Mouse (Mus musculus) v-Abl transformed pro-B cells (cell line): ENCODE data around the gene Chga.

Source experiments
- in situ Hi-C, 2 experiments: fragments of 400-800 bp; cut with MboI; formaldehyde crosslinking; loops; one replicate each; pipeline ENCODE4 v1.15.1; 2025; ENCODE audit not compliant: unreplicated experiment in 2 of 2

The Chga gene

DNA sequence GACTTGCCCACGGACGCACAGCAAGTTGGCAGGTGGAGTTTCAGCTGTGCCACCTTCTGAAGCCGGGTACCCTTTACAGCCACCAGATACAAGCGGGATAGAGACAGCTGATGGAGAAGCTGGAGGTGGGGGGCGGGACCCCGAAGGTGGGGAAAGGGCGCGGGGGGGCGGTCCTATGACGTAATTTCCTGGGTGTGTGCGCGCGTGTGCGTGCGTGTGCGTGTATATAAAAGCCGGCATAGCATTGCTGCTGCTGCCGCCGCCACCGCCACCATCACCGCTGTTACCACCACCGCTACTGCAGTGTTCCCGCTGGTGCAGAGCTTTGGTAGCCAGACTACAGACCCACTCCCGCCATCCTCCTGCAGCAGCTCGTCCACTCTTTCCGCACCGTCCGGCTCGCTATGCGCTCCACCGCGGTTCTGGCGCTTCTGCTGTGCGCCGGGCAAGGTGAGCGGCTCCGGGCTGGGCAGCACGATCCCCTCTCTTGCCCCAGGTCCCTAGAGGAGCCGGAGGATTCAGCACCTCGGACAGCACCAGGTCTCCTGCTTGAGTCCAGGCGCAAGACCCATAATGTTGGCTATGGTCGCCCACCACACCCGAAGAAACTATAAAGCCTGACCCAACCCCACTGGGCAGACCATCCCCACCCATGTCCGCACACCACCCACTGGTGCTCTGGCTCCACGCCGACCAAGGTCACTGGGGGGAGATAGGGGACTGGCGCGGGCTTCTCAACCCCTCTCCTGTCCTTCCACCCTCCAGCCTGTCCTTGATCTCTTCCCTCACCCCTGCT is at the start of gene Chga:
Chga (plus strand) TSS at position 249 of the 796 bp plus-strand sequence.
- in situ Hi-C loops = no loop called here

DNA sequence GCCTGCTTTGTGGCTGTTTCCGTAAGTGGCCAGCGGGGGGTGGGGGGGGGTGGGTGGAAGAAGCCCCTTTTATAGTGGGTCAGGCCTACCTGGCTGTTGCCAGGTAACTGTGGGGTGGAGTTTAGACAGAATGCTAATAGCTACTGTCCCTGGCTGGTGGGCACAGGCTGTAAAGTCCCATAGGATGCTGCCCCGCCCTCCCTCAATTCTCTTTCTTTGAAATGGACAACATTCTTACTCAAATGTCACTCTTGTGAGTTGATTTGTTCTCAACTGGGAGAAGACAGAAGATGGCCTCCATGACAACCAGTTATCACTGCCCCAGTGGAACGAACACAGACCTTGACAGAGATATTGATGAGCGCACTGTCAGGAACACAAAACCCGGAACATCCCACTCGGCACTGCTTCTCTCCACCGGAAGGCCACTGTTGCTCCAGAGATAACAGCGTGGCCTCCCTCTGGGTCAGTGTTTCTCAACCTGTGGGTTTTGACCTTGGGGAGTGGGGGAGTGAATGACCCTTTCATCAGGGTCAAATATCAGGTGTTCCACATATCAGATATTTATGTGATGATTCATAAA is 49.5 kb upstream of the Chga start:
- in situ Hi-C loops = loop anchor here (25.0 kb wide), 2 partner anchors 557 to 807 kb away; partner anchors contain the start of gene Fam181a (in 1 of the 2)

GRCm38 (mm10) chr12:102505949-102506348 is 48.8 kb upstream of the Chga start:
- in situ Hi-C loops = loop anchor here (25.0 kb wide), 2 partner anchors 556 to 806 kb away; partner anchors contain the start of gene Fam181a (in 1 of the 2)

DNA sequence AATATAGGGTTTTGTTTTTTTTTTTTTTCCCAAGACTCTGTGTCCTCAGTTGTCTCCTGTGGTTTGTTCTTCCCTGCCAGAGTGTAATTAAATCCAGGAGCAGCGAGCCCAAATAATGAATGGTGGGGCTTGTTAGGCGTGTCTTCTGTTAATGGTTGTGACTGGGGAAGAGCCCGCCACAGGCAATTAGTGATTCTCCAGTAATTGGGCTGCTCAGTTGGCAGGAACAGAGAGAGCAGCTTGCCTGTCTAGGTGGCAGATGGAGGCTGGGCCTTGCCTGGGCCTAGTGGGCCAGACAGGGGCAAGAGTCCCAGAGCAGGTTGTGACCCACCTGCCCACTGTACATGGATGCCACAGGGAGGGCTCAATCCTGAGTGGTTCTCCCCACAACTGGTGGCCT is 43.4 kb upstream of the Chga start:
- in situ Hi-C loops = loop anchor here (25.0 kb wide), 2 partner anchors 551 to 801 kb away; partner anchors contain the start of gene Fam181a (in 1 of the 2)

- in situ Hi-C loops = loop anchor here (25.0 kb wide), 2 partner anchors 548 to 798 kb away; partner anchors contain the start of gene Fam181a (in 1 of the 2)
These were observed 40.6 kb upstream of the Chga start for GRCm38 (mm10) chr12:102514151-102514550.

- in situ Hi-C loops = loop anchor here (25.0 kb wide), 2 partner anchors 548 to 798 kb away; partner anchors contain the start of gene Fam181a (in 1 of the 2)
These were observed 40.0 kb upstream of the Chga start for GRCm38 (mm10) chr12:102514751-102515150.

DNA sequence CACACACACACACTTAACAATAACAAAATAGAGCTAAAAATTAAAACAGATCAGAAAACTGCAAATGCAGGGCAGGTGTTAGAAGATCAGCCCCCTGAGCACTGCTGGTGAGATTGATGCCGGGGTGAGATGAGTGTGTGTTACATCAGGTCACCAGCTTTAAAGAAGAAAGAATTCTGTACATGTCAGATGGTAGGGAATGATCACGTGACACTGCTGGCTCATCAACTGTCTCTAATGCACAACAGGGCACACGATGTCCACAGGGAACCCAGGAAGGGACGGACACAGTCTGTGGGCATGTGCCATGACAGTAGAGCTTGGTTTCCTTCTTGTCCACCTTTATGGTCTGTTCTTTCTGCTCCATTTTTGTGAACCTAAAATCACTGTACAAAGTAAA is 38.6 kb upstream of the Chga start:
- in situ Hi-C loops = loop anchor here (25.0 kb wide), 2 partner anchors 546 to 796 kb away; partner anchors contain the start of gene Fam181a (in 1 of the 2)

GRCm38 (mm10) chr12:102517647-102518046 is 37.1 kb upstream of the Chga start:
- in situ Hi-C loops = loop anchor here (25.0 kb wide), 2 partner anchors 545 to 795 kb away; partner anchors contain the start of gene Fam181a (in 1 of the 2)

GRCm38 (mm10) chr12:102519929-102520720 is 34.6 kb upstream of the Chga start:
- in situ Hi-C loops = loop anchor here (5.0 to 25.0 kb wide), 4 partner anchors 207 to 792 kb away; partner anchors contain the start of gene Fam181a (in 1 of the 2)

DNA sequence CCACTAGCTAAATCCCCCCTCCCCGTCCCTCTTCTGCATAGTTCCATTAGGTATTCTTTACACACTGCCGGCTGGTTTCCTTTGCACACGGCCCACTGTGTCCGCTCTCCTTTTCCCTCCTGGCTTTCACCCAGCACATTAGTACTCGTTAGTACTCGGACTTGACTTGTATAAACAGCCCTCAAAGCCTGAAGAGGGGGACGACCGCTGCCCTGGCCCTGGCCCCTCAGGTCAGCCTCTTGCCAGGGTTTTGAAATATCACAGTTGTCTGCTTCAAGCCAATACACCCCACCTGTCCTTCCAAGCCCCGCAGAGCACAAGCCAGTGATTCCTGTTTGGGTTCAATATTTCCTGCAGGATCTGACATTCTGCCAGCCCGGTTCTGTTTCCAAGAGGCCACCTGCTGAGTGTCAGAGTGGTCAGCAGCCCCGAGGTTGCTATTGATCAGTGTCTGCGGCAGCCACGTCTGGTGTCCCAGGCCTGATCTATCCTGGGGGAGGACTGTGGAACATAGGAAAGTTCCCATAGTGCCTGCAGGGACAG is 32.9 kb upstream of the Chga start:
- in situ Hi-C loops = loop anchor here (5.0 to 25.0 kb wide), 4 partner anchors 205 to 790 kb away; partner anchors contain the start of gene Fam181a (in 1 of the 2)

GRCm38 (mm10) chr12:102524216-102524615 is 30.6 kb upstream of the Chga start:
- in situ Hi-C loops = loop anchor here (5.0 to 25.0 kb wide), 4 partner anchors 203 to 788 kb away; partner anchors contain the start of gene Fam181a (in 1 of the 2)

GRCm38 (mm10) chr12:102524760-102525159 is 30.0 kb upstream of the Chga start:
- in situ Hi-C loops = loop anchor here (5.0 to 25.0 kb wide), 7 partner anchors 53 to 788 kb away; partner anchors contain the start of gene Fam181a (in 1 of the 2)

DNA sequence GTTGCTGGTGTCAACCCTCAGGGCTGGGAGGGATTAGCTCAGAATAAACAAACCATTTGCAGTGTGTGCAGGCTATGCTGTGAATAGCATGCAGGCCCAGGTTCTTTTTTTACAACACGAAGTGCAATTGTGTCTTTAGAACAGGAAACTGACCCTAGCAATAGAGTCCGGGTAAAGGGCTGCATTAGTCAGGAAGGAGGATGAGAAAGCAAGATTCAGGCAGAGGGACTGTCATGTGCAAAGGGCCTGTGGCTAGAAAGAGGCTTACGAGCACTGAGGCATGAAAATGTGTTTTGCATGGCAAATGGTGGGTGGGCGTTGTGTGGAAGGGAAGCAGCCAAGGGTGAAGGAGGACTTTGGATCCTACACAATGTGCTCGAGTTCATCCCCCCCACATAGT is 26.8 kb upstream of the Chga start:
- in situ Hi-C loops = loop anchor here (5.0 to 10.0 kb wide), 4 partner anchors 49 to 537 kb away; no protein-coding TSS in a partner anchor

DNA sequence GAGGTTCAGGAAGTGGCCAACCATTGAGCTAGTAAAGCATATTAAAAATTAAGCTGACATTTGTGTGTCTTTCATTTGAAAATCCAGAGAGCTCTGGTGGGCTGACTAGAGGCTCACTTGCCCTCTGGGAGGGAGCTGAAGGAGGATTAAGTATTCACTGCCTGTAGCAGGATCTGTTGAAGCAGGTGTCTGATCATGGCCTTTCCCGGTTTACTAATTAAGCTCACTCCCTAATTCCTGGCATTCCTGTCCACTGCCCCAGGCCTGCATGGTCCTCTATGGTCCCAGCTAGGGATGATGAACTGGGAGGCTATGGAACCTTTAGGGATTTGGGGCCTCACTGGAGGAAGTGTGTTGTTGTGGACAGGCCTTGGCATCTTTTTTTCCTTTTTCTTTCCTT is 19.0 kb upstream of the Chga start:
- in situ Hi-C loops = no loop called here

GRCm38 (mm10) chr12:102540278-102540677 is 14.5 kb upstream of the Chga start:
- in situ Hi-C loops = no loop called here

GRCm38 (mm10) chr12:102541168-102541567 is 13.6 kb upstream of the Chga start:
- in situ Hi-C loops = no loop called here

- in situ Hi-C loops = no loop called here
These were observed 9.6 kb upstream of the Chga start for GRCm38 (mm10) chr12:102545122-102545521.

- in situ Hi-C loops = no loop called here
These were observed 4.2 kb upstream of the Chga start for GRCm38 (mm10) chr12:102550529-102550928.

- in situ Hi-C loops = no loop called here
These were observed 3.6 kb upstream of the Chga start for GRCm38 (mm10) chr12:102551186-102551585.

GRCm38 (mm10) chr12:102552001-102552400 is 2.8 kb upstream of the Chga start:
- in situ Hi-C loops = no loop called here
